Mouse (Mus musculus) embryonic facial prominence, embryonic 12.5 days (tissue): Measurements from ENCODE around the gene Nsf. TPM values are rescaled to one million over a fixed set of nuclear protein-coding genes. Genes with fewer than 3 reads are reported as not detected.

Experiments used
- ATAC-seq: fragments of 200-750 bp; cut with Nextera tagmentation; 2 replicates; pipeline ENCODE4 v1.8.0; 2017; ENCODE audit not compliant: insufficient number of reproducible peaks, insufficient read depth, low FRiP score, low TSS enrichment
- H3K27ac ChIP-seq: fragments of 300-500 bp; sonication (generic); 2 replicates; pipeline ENCODE4 v1.5.1; 2016; ENCODE audit warnings: mild to moderate bottlenecking
- H3K27me3 ChIP-seq: fragments of 300-500 bp; sonication (generic); 2 replicates; pipeline ENCODE4 v1.6.1; 2016; ENCODE audit warnings: mild to moderate bottlenecking, moderate library complexity
- H3K36me3 ChIP-seq: fragments of 300-500 bp; sonication (generic); 2 replicates; pipeline ENCODE4 v1.6.1; 2016; ENCODE audit warnings: mild to moderate bottlenecking
- H3K4me1 ChIP-seq: fragments of 300-500 bp; sonication (generic); 2 replicates; pipeline ENCODE4 v1.6.1; 2016
- H3K4me2 ChIP-seq: fragments of 300-500 bp; sonication (generic); replicated peaks from 2 replicates; pipeline ENCODE4 v1.6.1; 2016; ENCODE audit warnings: mild to moderate bottlenecking, moderate library complexity
- H3K4me3 ChIP-seq: fragments of 300-500 bp; sonication (generic); 2 replicates; pipeline ENCODE4 v1.5.1; 2016; ENCODE audit warnings: mild to moderate bottlenecking
- H3K9ac ChIP-seq: fragments of 300-500 bp; sonication (generic); 2 replicates; pipeline ENCODE4 v1.6.1; 2016; ENCODE audit warnings: mild to moderate bottlenecking, moderate library complexity
- H3K9me3 ChIP-seq: fragments of 300-500 bp; sonication (generic); 2 replicates; pipeline ENCODE4 v1.6.1; 2016; ENCODE audit warnings: mild to moderate bottlenecking, moderate library complexity
- WGBS: fragments of 180-500 bp; shearing (Covaris S2); methylation state at CpG from one replicate; pipeline ENCODE4 v1.1.7; 2016; 5-methylcytosine and 5-hydroxymethylcytosine counted together
- polyA plus RNA-seq: library from polyadenylated mRNA; unstranded; fragments of >200 nt; fragmentation: Nextera tagmentation; extraction: Ambion mirVana; gene quantifications from 2 replicates; pipeline ENCODE4 v1.2.1, GENCODE M21; 2016

Gene Nsf
- polyA plus RNA-seq, 1 experiment from 2014 or later = 57.4 TPM

- Histone ChIP-seq H3K4me1 (no peaks in the 10 kb centered on the region), H3K9me3 (no peaks in the 10 kb centered on the region), H3K27ac (no peak overlapping the region), H3K4me2 (no peak overlapping the region), H3K9ac (no peak overlapping the region), H3K27me3 (no peaks in the 10 kb centered on the region), H3K4me3 (no peak overlapping the region), H3K36me3 (0 out of 2 replicates have a peak, but pooled peaks cover 5% of the 10 kb centered on the region)
- no peak for ATAC-seq
- WGBS = 93% methylated on average over 25 of the region's 25 CpGs
These were observed 15.7 kb downstream of the Nsf start for GRCm38 (mm10) chr11:103937976-103938728.

GRCm38 (mm10) chr11:103937451-103937850, 16.4 kb downstream of the Nsf start:
- Histone ChIP-seq H3K36me3 (0 out of 2 replicates have a peak, but pooled peaks cover 5% of the 10 kb centered on the region), H3K27ac (no peak overlapping the region), H3K4me1 (no peaks in the 10 kb centered on the region; the same call in 1 of the 2 replicates), H3K27me3 (no peaks in the 10 kb centered on the region), H3K4me2 (no peak overlapping the region), H3K9ac (no peak overlapping the region), H3K9me3 (no peaks in the 10 kb centered on the region), H3K4me3 (no peak overlapping the region)
- ATAC-seq = no peak
- WGBS = 86% methylated on average over 9 of the region's 9 CpGs

- no peak for ATAC-seq
- no peaks in the 10 kb centered on the region for H3K9me3 ChIP-seq
- H3K36me3 ChIP-seq = 0 out of 2 replicates have a peak, but pooled peaks cover 3% of the 10 kb centered on the region
- H3K9ac ChIP-seq = no peak overlapping the region
- H3K4me3 ChIP-seq = no peak overlapping the region
- no peak overlapping the region for H3K27ac ChIP-seq
- no peak overlapping the region for H3K4me2 ChIP-seq
- 54% methylated on average over 2 of the region's 2 CpGs for WGBS
- H3K27me3 ChIP-seq = no peaks in the 10 kb centered on the region
- H3K4me1 ChIP-seq = no peaks in the 10 kb centered on the region; the same call in 1 of the 2 replicates
These were observed 18.1 kb downstream of the Nsf start for GRCm38 (mm10) chr11:103935717-103936116.

GRCm38 (mm10) chr11:103933886-103934285, 20.0 kb downstream of the Nsf start:
- Histone ChIP-seq H3K4me1 (no peaks in the 10 kb centered on the region; the same call in 1 of the 2 replicates), H3K9ac (no peak overlapping the region), H3K4me3 (no peak overlapping the region), H3K36me3 (peaks cover 4% of the 10 kb centered on the region; the same call in 1 of the 2 replicates), H3K4me2 (no peak overlapping the region), H3K9me3 (no peaks in the 10 kb centered on the region), H3K27ac (no peak overlapping the region), H3K27me3 (no peaks in the 10 kb centered on the region)
- 89% methylated on average over 6 of the region's 6 CpGs for WGBS
- ATAC-seq = no peak

- H3K4me1 ChIP-seq = no peaks in the 10 kb centered on the region
- H3K4me2 ChIP-seq = no peak overlapping the region
- H3K27ac ChIP-seq = no peak overlapping the region
- no peak for ATAC-seq
- no peaks in the 10 kb centered on the region for H3K9me3 ChIP-seq
- 90% methylated on average over 2 of the region's 2 CpGs for WGBS
- H3K4me3 ChIP-seq = no peak overlapping the region
- H3K36me3 ChIP-seq = 0 out of 2 replicates have a peak, but pooled peaks cover 3% of the 10 kb centered on the region
- no peak overlapping the region for H3K9ac ChIP-seq
- no peaks in the 10 kb centered on the region for H3K27me3 ChIP-seq
These were observed 29.9 kb downstream of the Nsf start for GRCm38 (mm10) chr11:103923957-103924356.

GRCm38 (mm10) chr11:103923272-103923671, 30.6 kb downstream of the Nsf start:
- Histone ChIP-seq H3K4me2 (no peak overlapping the region), H3K27me3 (no peaks in the 10 kb centered on the region), H3K27ac (no peak overlapping the region), H3K36me3 (0 out of 2 replicates have a peak, but pooled peaks cover 3% of the 10 kb centered on the region), H3K4me3 (no peak overlapping the region), H3K9me3 (no peaks in the 10 kb centered on the region), H3K9ac (no peak overlapping the region), H3K4me1 (no peaks in the 10 kb centered on the region)
- ATAC-seq = no peak
- WGBS = 90% methylated on average over 4 of the region's 4 CpGs

- 0 out of 2 replicates have a peak, but pooled peaks cover 3% of the 10 kb centered on the region for H3K36me3 ChIP-seq
- H3K4me1 ChIP-seq = no peaks in the 10 kb centered on the region
- H3K9ac ChIP-seq = no peak overlapping the region
- no peak overlapping the region for H3K4me2 ChIP-seq
- no peak overlapping the region for H3K27ac ChIP-seq
- no peaks in the 10 kb centered on the region for H3K9me3 ChIP-seq
- no peaks in the 10 kb centered on the region for H3K27me3 ChIP-seq
- ATAC-seq = no peak
- 94% methylated on average over 10 of the region's 10 CpGs for WGBS
- no peak overlapping the region for H3K4me3 ChIP-seq
These were observed 31.0 kb downstream of the Nsf start for GRCm38 (mm10) chr11:103922812-103923211.

- H3K9me3 ChIP-seq = no peaks in the 10 kb centered on the region
- H3K27me3 ChIP-seq = no peaks in the 10 kb centered on the region
- no peak overlapping the region for H3K9ac ChIP-seq
- 66% methylated on average over 5 of the region's 5 CpGs for WGBS
- no peaks in the 10 kb centered on the region for H3K4me1 ChIP-seq
- H3K36me3 ChIP-seq = peaks cover 11% of the 10 kb centered on the region
- H3K27ac ChIP-seq = no peak overlapping the region
- no peak for ATAC-seq
- H3K4me3 ChIP-seq = no peak overlapping the region
- H3K4me2 ChIP-seq = no peak overlapping the region
These were observed 33.2 kb downstream of the Nsf start for GRCm38 (mm10) chr11:103920665-103921064.

- no peaks in the 10 kb centered on the region for H3K9me3 ChIP-seq
- no peaks in the 10 kb centered on the region for H3K4me1 ChIP-seq
- no peak for ATAC-seq
- peaks cover 18% of the 10 kb centered on the region for H3K36me3 ChIP-seq
- H3K4me2 ChIP-seq = no peak overlapping the region
- no peak overlapping the region for H3K27ac ChIP-seq
- WGBS = 79% methylated on average over 7 of the region's 7 CpGs
- H3K27me3 ChIP-seq = no peaks in the 10 kb centered on the region
- no peak overlapping the region for H3K9ac ChIP-seq
- no peak overlapping the region for H3K4me3 ChIP-seq
These were observed 37.0 kb downstream of the Nsf start for GRCm38 (mm10) chr11:103916807-103917206.

- no peaks in the 10 kb centered on the region for H3K4me1 ChIP-seq
- H3K4me3 ChIP-seq = no peak overlapping the region
- no peak for ATAC-seq
- no peaks in the 10 kb centered on the region for H3K27me3 ChIP-seq
- 92% methylated on average over 9 of the region's 9 CpGs for WGBS
- H3K27ac ChIP-seq = no peak overlapping the region
- no peaks in the 10 kb centered on the region for H3K9me3 ChIP-seq
- H3K4me2 ChIP-seq = no peak overlapping the region
- H3K9ac ChIP-seq = no peak overlapping the region
- H3K36me3 ChIP-seq = peaks cover 18% of the 10 kb centered on the region
These were observed 38.2 kb downstream of the Nsf start for GRCm38 (mm10) chr11:103915686-103916085.

GRCm38 (mm10) chr11:103910993-103911585, 42.8 kb downstream of the Nsf start:
- ATAC-seq = no peak
- Histone ChIP-seq H3K4me2 (no peak overlapping the region), H3K9ac (no peak overlapping the region), H3K9me3 (no peaks in the 10 kb centered on the region), H3K36me3 (peaks cover 17% of the 10 kb centered on the region), H3K4me1 (no peaks in the 10 kb centered on the region), H3K4me3 (no peak overlapping the region), H3K27ac (no peak overlapping the region), H3K27me3 (no peaks in the 10 kb centered on the region)
- WGBS = 59% methylated on average over 7 of the region's 7 CpGs

- 93% methylated on average over 11 of the region's 11 CpGs for WGBS
- 0 out of 2 replicates have a peak, but pooled peaks cover 13% of the 10 kb centered on the region for H3K36me3 ChIP-seq
- no peak for ATAC-seq
These were observed 43.3 kb downstream of the Nsf start for GRCm38 (mm10) chr11:103910531-103910930.

More at GRCm38 (mm10) chr11:103910531-103910930, 43.3 kb downstream of the Nsf start:
- H3K9ac ChIP-seq = no peak overlapping the region
- no peak overlapping the region for H3K4me3 ChIP-seq
- no peak overlapping the region for H3K27ac ChIP-seq
- no peaks in the 10 kb centered on the region for H3K4me1 ChIP-seq
- no peak overlapping the region for H3K4me2 ChIP-seq
- H3K9me3 ChIP-seq = no peaks in the 10 kb centered on the region
- no peaks in the 10 kb centered on the region for H3K27me3 ChIP-seq
